Mouse (Mus musculus): Measurements from ENCODE around the gene Steap3.

The Steap3 gene

GRCm38 (mm10) chr1:120161502-120161901 is 111.0 kb downstream of the Steap3 start:
- no peak for DNase-seq (ENCODE audit: extremely low read depth, insufficient read length, low spot score)

- no peak for DNase-seq (ENCODE audit: extremely low read depth, insufficient read length, low spot score)
Measured at GRCm38 (mm10) chr1:120158474-120159127, 113.9 kb downstream of the Steap3 start.

GRCm38 (mm10) chr1:120155325-120155724 is 117.2 kb downstream of the Steap3 start:
- no peak for DNase-seq (ENCODE audit: extremely low read depth, insufficient read length, low spot score)

- peak; percentile 32 for DNase-seq (ENCODE audit: extremely low read depth, insufficient read length, low spot score)
Measured at GRCm38 (mm10) chr1:120154232-120154631, 118.3 kb downstream of the Steap3 start.

- no peak for DNase-seq (ENCODE audit: extremely low read depth, insufficient read length, low spot score)
Measured at GRCm38 (mm10) chr1:120146994-120147393, 125.5 kb downstream of the Steap3 start.

- no peak for DNase-seq (ENCODE audit: extremely low read depth, insufficient read length, low spot score)
Measured at GRCm38 (mm10) chr1:120145527-120146216, 126.8 kb downstream of the Steap3 start.

- DNase-seq (ENCODE audit: extremely low read depth, insufficient read length, low spot score): no peak
Measured at GRCm38 (mm10) chr1:120142551-120142950, 130.0 kb downstream of the Steap3 start.
